In the genomic region with DNA sequence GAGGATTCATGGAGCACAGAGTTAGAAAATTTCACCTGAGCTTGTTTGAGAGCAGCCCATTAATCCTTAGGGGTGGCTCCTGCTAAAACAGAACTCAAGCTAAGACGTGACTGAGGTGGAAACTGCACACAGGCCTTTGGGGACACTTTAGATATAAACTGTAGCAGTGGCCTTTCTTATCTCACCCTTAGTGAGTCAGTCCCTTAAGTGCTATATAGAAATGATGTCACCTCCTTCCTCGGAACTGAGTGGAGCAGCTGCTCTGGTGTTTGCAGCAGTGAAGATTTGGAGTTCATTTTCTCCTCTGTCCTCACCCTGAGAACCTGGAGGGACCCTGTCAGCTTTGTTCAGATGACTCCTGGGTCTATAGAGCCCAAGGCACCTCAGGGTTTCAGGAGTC, we compare ENCODE assay signal across 16 mouse cellular contexts. TPM values are rescaled to one million over a fixed set of nuclear protein-coding genes. Genes with fewer than 3 reads are reported as not detected.
DNase-seq lines count a peak whose midpoint lies in the region; ATAC-seq and TF ChIP-seq lines count a peak whose summit lies in the region.
"Had no signal": no experiment of that assay in that cellular context is flagged by ENCODE, and none has a peak within 500 bp of the region (broad histone marks: within the 10 kb centered on the region; RNA-seq: fewer than 3 reads in every experiment).

No protein-coding gene starts in this region.

- no peak overlapping the region for H3K4me3 ChIP-seq in heart, embryonic 14.5 days (ENCODE audit: control insufficient read depth in 1 of 2, insufficient read depth in 1 of 2, low read depth in 1 of 2, low read length in 2 of 2)
- no peak overlapping the region for H3K4me3 ChIP-seq in liver, embryonic 14.5 days (ENCODE audit: insufficient read depth in 1 of 2, low read depth in 2 of 2, low read length in 2 of 2)
- H3K4me3 ChIP-seq: embryonic facial prominence, embryonic 15.5 days; forebrain, embryonic 15.5 days; hindbrain, embryonic 13.5 days; limb, embryonic 10.5 days had no signal

- H3K27ac ChIP-seq in heart, embryonic 14.5 days (replicated peaks in 1 of 2; ENCODE audit: control insufficient read depth in 1 of 2, insufficient read depth in 1 of 2, low read depth in 2 of 2, low read length in 2 of 2) = peak overlapping the region; percentile 76 to 80
- no peak overlapping the region; the same call in 1 of the 2 replicates for H3K27ac ChIP-seq in liver, embryonic 14.5 days
- H3K27ac ChIP-seq: embryonic facial prominence, embryonic 15.5 days; forebrain, embryonic 15.5 days; hindbrain, embryonic 13.5 days; kidney, postnatal 0 days; limb, embryonic 10.5 days had no signal

- intact Hi-C loops in heart, postnatal 36 days (cut with DNase I) = no loop called here

- no peak for DNase-seq in heart, postnatal 36 days
- peak; percentile 53 for DNase-seq in 416B (ENCODE audit: low read depth)
- peak; percentile 56 for DNase-seq in MN1 (ENCODE audit: low spot score)
- peak in 2 of 3 experiments; percentile 28 to 52 for DNase-seq in liver, embryonic 14.5 days (ENCODE audit: low read depth in 3 of 3, low spot score in 3 of 3)
- DNase-seq in adrenal gland, postnatal 14 days = no peak
- no peak for DNase-seq in kidney, postnatal 4 days
- DNase-seq in spleen, postnatal 4 days (ENCODE audit: low spot score in 2 of 2) = no peak
- DNase-seq: adrenal gland, postnatal 25 days; gastrocnemius, postnatal 14 days; right cerebral cortex, postnatal 4 days had no signal

- H3K4me2 ChIP-seq in heart, embryonic 14.5 days (ENCODE audit: low read length) = no peak overlapping the region; the same call in 1 of the 2 replicates
- H3K4me2 ChIP-seq in liver, embryonic 14.5 days (ENCODE audit: low read depth) = no peak overlapping the region
- H3K4me2 ChIP-seq: embryonic facial prominence, embryonic 15.5 days; forebrain, embryonic 15.5 days; hindbrain, embryonic 13.5 days had no signal

- no peaks in the 10 kb centered on the region for H3K27me3 ChIP-seq in heart, embryonic 14.5 days (ENCODE audit: control insufficient read depth, insufficient read depth, low read length)
- H3K27me3 ChIP-seq in liver, embryonic 14.5 days (ENCODE audit: control insufficient read depth, insufficient read depth, low read length) = no peaks in the 10 kb centered on the region
- H3K27me3 ChIP-seq: embryonic facial prominence, embryonic 15.5 days; forebrain, embryonic 15.5 days; hindbrain, embryonic 13.5 days had no signal

- no peaks in the 10 kb centered on the region for H3K36me3 ChIP-seq in heart, embryonic 14.5 days (ENCODE audit: control insufficient read depth, insufficient read depth, low read length)
- H3K36me3 ChIP-seq in liver, embryonic 14.5 days (replicated peaks; ENCODE audit: control insufficient read depth, insufficient read depth, low read depth) = no peaks in the 10 kb centered on the region
- H3K36me3 ChIP-seq: embryonic facial prominence, embryonic 15.5 days; forebrain, embryonic 15.5 days; limb, embryonic 10.5 days had no signal

- no peak for TF ChIP-seq EP300 in liver, embryonic 14.5 days (IDR thresholded peaks at IDR 0.05; ENCODE audit: low read depth)

- 3% methylated on average over 2 of the region's 2 CpGs for WGBS in heart, embryonic 14.5 days
- WGBS in liver, embryonic 14.5 days (ENCODE audit: insufficient replicate concordance) = 7% methylated on average over 2 of the region's 2 CpGs

- no peak overlapping the region; the same call in 1 of the 2 replicates for H3K9ac ChIP-seq in heart, embryonic 14.5 days (ENCODE audit: low read length)
- H3K9ac ChIP-seq in liver, embryonic 14.5 days (replicated peaks) = no peak overlapping the region
- H3K9ac ChIP-seq: embryonic facial prominence, embryonic 15.5 days; forebrain, embryonic 15.5 days; hindbrain, embryonic 13.5 days had no signal

- ATAC-seq in heart, embryonic 14.5 days (ENCODE audit: insufficient number of reproducible peaks, insufficient read depth, low FRiP score, low read depth) = peak; percentile 51
- ATAC-seq in liver, embryonic 14.5 days (ENCODE audit: insufficient read depth) = peak; percentile 74
- ATAC-seq: forebrain, embryonic 15.5 days had no signal

- no peak for TF ChIP-seq CTCF in liver, embryonic 14.5 days (IDR thresholded peaks at IDR 0.05; ENCODE audit: low read depth)

- no peaks in the 10 kb centered on the region for H3K9me3 ChIP-seq in heart, embryonic 14.5 days (ENCODE audit: control insufficient read depth, low read length)
- no peaks in the 10 kb centered on the region for H3K9me3 ChIP-seq in liver, embryonic 14.5 days (ENCODE audit: control insufficient read depth, low read length)
- H3K9me3 ChIP-seq: embryonic facial prominence, embryonic 15.5 days; forebrain, embryonic 15.5 days; hindbrain, embryonic 13.5 days; limb, embryonic 10.5 days had no signal

- peaks cover 20 to 40% of the 10 kb centered on the region in 2 experiments for H3K4me1 ChIP-seq in heart, embryonic 14.5 days (ENCODE audit: control insufficient read depth in 2 of 2, insufficient read depth in 2 of 2, low read length in 2 of 2)
- peaks cover 15 to 33% of the 10 kb centered on the region in 2 experiments for H3K4me1 ChIP-seq in liver, embryonic 14.5 days (replicated peaks; ENCODE audit: control insufficient read depth in 2 of 2, insufficient read depth in 2 of 2, low read length in 1 of 2)
- H3K4me1 ChIP-seq: embryonic facial prominence, embryonic 15.5 days; forebrain, embryonic 15.5 days; hindbrain, embryonic 13.5 days; limb, embryonic 10.5 days had no signal

RNA-seq across cellular contexts. Expression of a gene that starts 14.8 kb away (rescaled TPM):
- 48.8 and 49.7 TPM in 2 replicates for polyA plus RNA-seq in heart, embryonic 14.5 days (2014; fragmentation: Nextera tagmentation; extraction: Ambion mirVana)
- total RNA-seq in heart, postnatal 36 days (2021) = 10 to 100 TPM; 43.5 to 45.2 TPM
- 5.7 and 6.4 TPM in 2 replicates for polyA plus RNA-seq in liver, embryonic 14.5 days (2012; rRNA removed)
- polyA plus RNA-seq in liver, embryonic 14.5 days (2014; fragmentation: Nextera tagmentation; extraction: Ambion mirVana) = 15.2 and 15.9 TPM in 2 replicates
- total RNA-seq in adrenal gland, postnatal 14 days (2021) = 35.6 and 45.1 TPM in 2 replicates

Comparison
In these comparisons a context has a peak if more than half of its experiments do, and no peak if none do; other contexts are left out.
1. DNase-seq: peak in 416B (single experiment), MN1 (single experiment) and liver, embryonic 14.5 days (2 of 3); none in heart, postnatal 36 days (0 of 2), adrenal gland, postnatal 14 days (single experiment), kidney, postnatal 4 days (0 of 2) and spleen, postnatal 4 days (0 of 2).